Mouse (Mus musculus) hindbrain, embryonic 11.5 days (tissue): Measurements from ENCODE around the gene A730009L09Rik. TPM values are rescaled to one million over a fixed set of nuclear protein-coding genes. Genes with fewer than 3 reads are reported as not detected.
A peak's percentile ranks its signal among the peaks of the same experiment; 100 is the strongest.

Experiments
- ATAC-seq: fragments of 200-750 bp; cut with Nextera tagmentation; 2 replicates; pipeline ENCODE4 v1.8.0; 2017; ENCODE audit warnings: mild to moderate bottlenecking, moderate TSS enrichment, moderate library complexity; ENCODE audit not compliant: low FRiP score
- DNase-seq: peaks from one replicate; pipeline ENCODE4 v3.0.0-alpha.2; 2015; ENCODE audit warnings: low spot score
- H3K27ac ChIP-seq: fragments of 300-500 bp; sonication (generic); 2 replicates; pipeline ENCODE4 v1.5.1; 2014; ENCODE audit warnings: mild to moderate bottlenecking, low read depth, low read length
- H3K27me3 ChIP-seq: fragments of 300-500 bp; sonication (generic); 2 replicates; pipeline ENCODE4 v1.6.1; 2014; ENCODE audit warnings: mild to moderate bottlenecking, low read length, moderate library complexity, mixed read lengths; ENCODE audit not compliant: control insufficient read depth, insufficient read depth
- H3K36me3 ChIP-seq: fragments of 300-500 bp; sonication (generic); 2 replicates; pipeline ENCODE4 v1.6.1; 2014; ENCODE audit warnings: mild to moderate bottlenecking, low read length, moderate library complexity, mixed read lengths; ENCODE audit not compliant: control insufficient read depth, insufficient read depth
- H3K4me1 ChIP-seq: fragments of 300-500 bp; sonication (generic); replicated peaks from 2 replicates; pipeline ENCODE4 v1.6.1; 2014; ENCODE audit warnings: low read length, mixed read lengths; ENCODE audit not compliant: control insufficient read depth, insufficient read depth
- H3K4me2 ChIP-seq: fragments of 300-500 bp; sonication (generic); replicated peaks from 2 replicates; pipeline ENCODE4 v1.6.1; 2014; ENCODE audit warnings: mild to moderate bottlenecking, low read depth, low read length
- H3K4me3 ChIP-seq: fragments of 300-500 bp; sonication (generic); 2 replicates; pipeline ENCODE4 v1.5.1; 2014; ENCODE audit warnings: low read depth, low read length
- H3K9ac ChIP-seq: fragments of 300-500 bp; sonication (generic); 2 replicates; pipeline ENCODE4 v1.6.1; 2014; ENCODE audit warnings: low read depth, low read length
- H3K9me3 ChIP-seq: fragments of 300-500 bp; sonication (generic); 2 replicates; pipeline ENCODE4 v1.6.1; 2016; ENCODE audit warnings: low read length; ENCODE audit not compliant: control insufficient read depth
- WGBS: fragments of 180-500 bp; shearing (Covaris S2); extraction: QIAGEN DNeasy Blood & Tissue Kit; methylation state at CpG from one replicate; pipeline ENCODE4 v1.1.7; 2014; 5-methylcytosine and 5-hydroxymethylcytosine counted together
- polyA plus RNA-seq: library from polyadenylated mRNA; unstranded; fragments of >200 nt; fragmentation: Nextera tagmentation; extraction: Ambion mirVana; gene quantifications from 2 replicates; pipeline ENCODE4 v1.2.1, GENCODE M21; 2014

Gene A730009L09Rik
- polyA plus RNA-seq = not detected in 2 replicates

DNA sequence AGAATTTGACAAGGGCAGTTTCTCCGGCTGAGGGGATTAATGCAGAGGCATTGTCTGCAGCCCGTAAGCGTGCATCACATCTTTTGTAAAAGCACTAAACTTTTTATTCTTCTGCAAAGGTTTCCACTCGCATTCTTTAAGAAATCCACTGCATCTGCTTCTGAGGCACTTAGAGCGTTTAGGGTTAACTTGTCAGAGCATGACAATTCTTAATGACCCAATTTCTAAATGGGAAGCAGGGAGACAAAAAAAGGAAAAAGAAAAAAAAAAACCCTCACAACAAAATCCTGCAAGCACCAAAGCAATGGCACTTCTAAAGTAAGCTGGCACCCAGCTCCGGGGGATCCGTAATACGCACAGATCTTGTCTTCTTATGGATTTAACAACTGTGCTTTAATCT lies at the start of gene A730009L09Rik:
Gene A730009L09Rik, plus strand, starts transcription at position 301 of the 400 bp plus-strand sequence.
- 53% methylated on average over 8 of the region's 8 CpGs for WGBS
- Histone ChIP-seq H3K4me3 (no peak within 1 kb of the TSS), H3K4me1 (no peaks in the 10 kb centered on the region), H3K27ac (no peak within 1 kb of the TSS), H3K9ac (no peak within 1 kb of the TSS), H3K36me3 (no peaks in the 10 kb centered on the region), H3K9me3 (no peaks in the 10 kb centered on the region), H3K4me2 (no peak within 1 kb of the TSS), H3K27me3 (no peaks in the 10 kb centered on the region)
- no peak for ATAC-seq
- DNase-seq = no peak

DNA sequence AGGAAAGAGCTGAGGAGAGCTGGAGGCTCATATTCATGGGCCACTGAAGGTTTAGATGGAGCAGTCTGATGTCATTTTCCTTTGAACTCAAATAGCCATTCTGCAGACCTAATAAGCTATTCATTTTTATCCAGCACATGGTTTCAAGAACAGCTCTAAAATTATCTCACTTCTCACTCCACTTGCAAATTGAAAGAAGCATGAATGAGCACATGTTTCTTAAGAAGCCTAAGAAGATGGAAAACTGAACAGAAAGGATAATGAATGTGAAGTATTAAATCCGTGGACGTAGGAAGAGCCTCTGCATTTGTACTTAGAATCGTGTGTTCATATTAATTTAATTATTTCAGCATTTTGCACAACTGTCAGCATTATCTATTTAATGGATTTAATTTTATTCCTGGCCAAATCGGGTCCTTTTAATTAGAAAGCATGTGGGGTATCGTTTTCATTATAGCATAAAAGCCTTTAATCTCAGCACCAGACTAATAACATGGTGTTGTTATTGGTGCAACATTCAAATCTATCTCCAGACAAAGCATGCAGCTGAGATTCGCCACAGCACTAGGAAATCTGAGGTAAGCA lies 49.2 kb upstream of the A730009L09Rik start:
- Histone ChIP-seq H3K9ac (no peak overlapping the region), H3K36me3 (no peaks in the 10 kb centered on the region), H3K4me2 (no peak overlapping the region), H3K4me1 (no peaks in the 10 kb centered on the region), H3K9me3 (no peaks in the 10 kb centered on the region), H3K27me3 (no peaks in the 10 kb centered on the region), H3K4me3 (no peak overlapping the region), H3K27ac (no peak overlapping the region)
- 83% methylated on average over 6 of the region's 6 CpGs for WGBS
- ATAC-seq (no peak), DNase-seq (no peak)

DNA sequence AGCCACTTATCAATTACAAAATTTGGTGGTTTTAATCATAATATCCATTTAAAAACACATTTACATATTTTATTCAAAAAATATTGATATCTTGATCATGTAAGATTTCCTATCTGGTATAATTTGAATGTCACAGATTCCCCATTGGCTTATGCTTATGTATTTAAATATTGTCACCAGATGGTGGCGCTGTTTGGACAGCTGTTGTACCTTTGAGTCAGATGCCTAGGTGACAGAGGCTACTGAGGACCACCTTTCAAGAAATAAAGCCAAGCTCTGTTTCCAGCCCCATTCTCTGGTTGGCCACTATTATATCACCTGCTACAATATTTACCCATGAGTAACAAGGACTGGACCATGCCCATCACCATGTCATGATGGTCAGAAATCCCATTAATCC lies 46.0 kb upstream of the A730009L09Rik start:
- DNase-seq = peak; percentile 7

DNA sequence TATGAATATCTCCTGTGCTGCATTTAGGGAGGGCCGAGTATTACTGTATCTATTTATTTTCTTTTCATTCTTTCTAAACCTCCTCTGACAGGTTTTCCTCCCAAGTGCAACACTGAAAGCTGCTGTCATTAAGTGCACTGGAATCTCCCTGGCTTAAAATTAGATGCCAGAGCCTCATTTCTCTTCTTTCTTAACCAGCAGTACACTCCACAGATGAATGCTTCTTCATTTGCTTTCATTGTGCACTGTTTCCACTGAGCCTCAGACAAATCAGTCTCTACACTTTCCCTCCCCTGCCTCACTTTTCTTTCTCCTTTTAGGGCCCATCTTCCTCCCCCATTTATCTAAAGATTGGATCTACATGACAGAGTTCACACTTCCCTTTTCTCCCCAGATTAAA lies 44.9 kb upstream of the A730009L09Rik start:
- H3K9me3 ChIP-seq = no peaks in the 10 kb centered on the region
- no peak overlapping the region for H3K4me3 ChIP-seq
- no peak overlapping the region for H3K27ac ChIP-seq
- H3K4me1 ChIP-seq = no peaks in the 10 kb centered on the region
- DNase-seq (no peak), ATAC-seq (no peak)
- H3K27me3 ChIP-seq = no peaks in the 10 kb centered on the region
- H3K36me3 ChIP-seq = no peaks in the 10 kb centered on the region
- H3K4me2 ChIP-seq = no peak overlapping the region
- WGBS = 72% methylated on average over 1 of the region's 1 CpGs
- H3K9ac ChIP-seq = no peak overlapping the region

More for the DNA sequence above, 46.0 kb upstream of the A730009L09Rik start:
- no peak for ATAC-seq
- Histone ChIP-seq H3K4me3 (no peak overlapping the region), H3K27ac (no peak overlapping the region), H3K4me1 (no peaks in the 10 kb centered on the region), H3K36me3 (no peaks in the 10 kb centered on the region), H3K9me3 (no peaks in the 10 kb centered on the region), H3K27me3 (no peaks in the 10 kb centered on the region), H3K9ac (no peak overlapping the region), H3K4me2 (no peak overlapping the region)
- WGBS = 17% methylated on average over 1 of the region's 1 CpGs

DNA sequence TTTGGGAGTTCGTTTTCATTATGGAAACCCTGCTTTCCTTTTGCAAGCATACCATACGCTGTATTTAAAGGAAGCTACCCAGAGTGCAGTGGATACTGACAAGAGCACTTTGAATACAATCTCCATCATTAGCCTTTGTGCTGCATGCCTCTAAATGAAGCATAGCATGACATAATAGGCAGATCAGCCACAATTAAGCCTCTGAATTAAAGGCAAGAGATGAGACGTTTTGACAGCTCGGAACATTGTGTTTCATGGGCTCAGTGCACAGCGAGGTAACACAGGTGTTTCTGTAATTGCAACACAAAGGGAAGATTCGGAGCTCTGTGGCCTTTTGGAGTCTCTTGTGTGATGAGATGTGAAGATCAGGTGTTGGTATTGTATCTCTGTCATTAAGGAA lies 41.5 kb upstream of the A730009L09Rik start:
- no peaks in the 10 kb centered on the region for H3K9me3 ChIP-seq
- no peak for DNase-seq
- no peaks in the 10 kb centered on the region for H3K36me3 ChIP-seq
- H3K4me2 ChIP-seq = no peak overlapping the region
- no peak for ATAC-seq
- H3K27ac ChIP-seq = no peak overlapping the region
- H3K4me1 ChIP-seq = no peaks in the 10 kb centered on the region
- H3K27me3 ChIP-seq = no peaks in the 10 kb centered on the region
- 78% methylated on average over 6 of the region's 6 CpGs for WGBS
- H3K4me3 ChIP-seq = no peak overlapping the region
- H3K9ac ChIP-seq = no peak overlapping the region

DNA sequence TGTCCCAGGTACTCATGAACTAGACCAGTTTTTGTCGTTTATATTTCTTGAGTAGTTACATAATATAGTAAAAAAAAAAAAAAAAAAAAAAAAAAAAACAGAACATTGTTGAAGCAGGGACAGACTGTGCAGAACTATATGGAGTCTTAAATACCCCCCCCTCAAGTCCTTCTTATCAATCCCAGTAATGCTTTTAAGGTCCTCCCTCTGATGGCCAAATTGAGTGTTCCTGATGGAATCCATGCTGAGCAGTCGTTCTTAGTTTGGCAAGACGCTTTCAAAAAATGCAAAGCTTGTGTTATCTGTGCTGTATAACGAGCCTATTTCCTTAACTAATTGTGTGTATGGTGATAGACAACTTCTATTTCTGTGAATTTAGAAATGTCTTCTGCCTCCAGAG lies 40.2 kb upstream of the A730009L09Rik start:
- DNase-seq = no peak
- no peaks in the 10 kb centered on the region for H3K27me3 ChIP-seq
- no peaks in the 10 kb centered on the region for H3K4me1 ChIP-seq
- H3K4me3 ChIP-seq = no peak overlapping the region
- H3K27ac ChIP-seq = no peak overlapping the region
- H3K36me3 ChIP-seq = no peaks in the 10 kb centered on the region
- ATAC-seq = no peak
- no peaks in the 10 kb centered on the region for H3K9me3 ChIP-seq
- 82% methylated on average over 4 of the region's 4 CpGs for WGBS
- H3K9ac ChIP-seq = no peak overlapping the region
- no peak overlapping the region for H3K4me2 ChIP-seq

DNA sequence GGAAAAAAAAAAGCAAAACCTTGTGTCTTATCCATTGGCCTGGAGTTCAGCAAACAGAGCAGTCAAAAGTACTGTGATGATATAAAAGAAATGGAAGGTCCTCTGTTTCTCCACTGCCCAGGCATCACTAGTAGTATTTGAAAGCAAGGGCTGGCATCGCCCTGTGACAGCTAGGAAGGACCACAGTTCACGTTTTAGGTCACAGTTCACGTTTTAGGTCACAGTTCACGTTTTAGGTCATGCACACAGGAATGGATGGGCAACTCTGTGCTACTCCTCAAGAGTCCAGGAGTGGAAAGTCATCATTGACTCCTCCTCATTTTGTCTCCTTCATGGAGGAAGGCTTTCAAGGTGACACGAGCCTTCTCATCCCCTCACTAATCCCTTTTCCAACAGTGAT lies 38.0 kb upstream of the A730009L09Rik start:
- no peaks in the 10 kb centered on the region for H3K27me3 ChIP-seq
- no peak overlapping the region for H3K9ac ChIP-seq
- no peak overlapping the region for H3K4me3 ChIP-seq
- H3K36me3 ChIP-seq = no peaks in the 10 kb centered on the region
- no peaks in the 10 kb centered on the region for H3K9me3 ChIP-seq
- WGBS = 85% methylated on average over 5 of the region's 5 CpGs
- no peaks in the 10 kb centered on the region for H3K4me1 ChIP-seq
- ATAC-seq = no peak
- H3K27ac ChIP-seq = no peak overlapping the region
- DNase-seq = no peak
- H3K4me2 ChIP-seq = no peak overlapping the region

DNA sequence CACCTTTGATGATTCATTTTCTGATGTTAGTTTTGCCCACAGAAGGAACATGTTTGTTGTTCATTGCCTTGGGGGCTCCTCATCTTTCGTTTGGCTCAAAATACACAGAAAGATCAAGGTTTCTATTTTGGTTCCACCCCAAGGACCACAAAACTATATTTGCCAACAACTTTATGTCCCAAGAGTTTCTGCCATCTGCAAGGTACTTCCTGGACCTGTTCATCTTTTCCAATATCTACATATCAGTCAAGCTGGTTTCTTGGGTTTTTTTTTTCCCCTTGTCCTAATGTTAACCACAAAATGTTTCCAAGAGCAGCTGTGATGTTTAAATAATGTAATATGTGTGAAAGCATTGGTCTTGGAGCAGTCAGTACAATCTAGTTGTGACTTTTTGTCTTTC lies 37.4 kb upstream of the A730009L09Rik start:
- H3K9ac ChIP-seq = no peak overlapping the region
- H3K4me2 ChIP-seq = no peak overlapping the region
- H3K9me3 ChIP-seq = no peaks in the 10 kb centered on the region
- no peaks in the 10 kb centered on the region for H3K36me3 ChIP-seq
- no peaks in the 10 kb centered on the region for H3K27me3 ChIP-seq
- no peak for ATAC-seq
- no peak overlapping the region for H3K27ac ChIP-seq
- DNase-seq = no peak
- H3K4me1 ChIP-seq = no peaks in the 10 kb centered on the region
- H3K4me3 ChIP-seq = no peak overlapping the region
- WGBS = 79% methylated on average over 1 of the region's 1 CpGs

DNA sequence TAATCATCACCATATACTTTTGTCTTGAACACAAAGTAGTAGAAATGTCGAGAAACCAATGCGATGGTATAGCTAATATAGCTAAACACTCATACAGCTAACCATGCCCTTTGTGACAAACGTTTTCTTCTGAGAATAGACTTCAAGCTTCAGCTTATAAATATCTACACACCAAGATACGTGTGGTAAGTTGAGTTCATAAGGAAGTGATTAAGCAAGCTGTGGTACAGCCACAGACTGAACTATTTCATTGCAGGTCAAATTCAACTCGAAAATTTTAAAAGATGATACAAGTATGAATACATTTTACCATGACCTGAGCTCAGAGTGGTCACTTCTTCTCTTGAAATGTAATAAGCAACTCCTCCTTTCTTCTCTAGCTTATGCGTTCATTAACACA lies 37.0 kb upstream of the A730009L09Rik start:
- Histone ChIP-seq H3K27ac (no peak overlapping the region), H3K27me3 (no peaks in the 10 kb centered on the region), H3K4me2 (no peak overlapping the region), H3K4me1 (no peaks in the 10 kb centered on the region), H3K36me3 (no peaks in the 10 kb centered on the region), H3K4me3 (no peak overlapping the region), H3K9ac (no peak overlapping the region), H3K9me3 (no peaks in the 10 kb centered on the region)
- 85% methylated on average over 6 of the region's 6 CpGs for WGBS
- DNase-seq = no peak
- ATAC-seq = no peak
